ENCODE assay signal across 13 mouse cellular contexts in genomic region chr19:44834218-44835041, GRCm38 (mm10).
A peak's percentile ranks its signal among the peaks of the same experiment; 100 is the strongest.
DNase-seq lines count a peak whose midpoint lies in the region; ATAC-seq and TF ChIP-seq lines count a peak whose summit lies in the region.
"Had no signal": no experiment of that assay in that cellular context is flagged by ENCODE, and none has a peak within 500 bp of the region (broad histone marks: within the 10 kb centered on the region; RNA-seq: fewer than 3 reads in every experiment).

No protein-coding gene starts in this region.

- TF ChIP-seq CTCF in E14TG2a.4 (conservative IDR thresholded peaks at IDR 0.05; ENCODE audit: low read length): no peak

- H3K4me3 ChIP-seq in E14TG2a.4 (replicated peaks; ENCODE audit: low read length): peak overlapping the region; percentile 83
- no peak overlapping the region for H3K4me3 ChIP-seq in hindbrain, embryonic 12.5 days
- H3K4me3 ChIP-seq in limb, embryonic 10.5 days: no peak overlapping the region
- H3K4me3 ChIP-seq: megakaryocyte, embryonic 14.5 days had no signal

- peaks cover 41% of the 10 kb centered on the region for H3K4me1 ChIP-seq in E14TG2a.4 (replicated peaks; ENCODE audit: low read depth, low read length)
- H3K4me1 ChIP-seq in hindbrain, embryonic 12.5 days: peaks cover 36% of the 10 kb centered on the region
- H3K4me1 ChIP-seq in limb, embryonic 10.5 days: peaks cover 36% of the 10 kb centered on the region

- H3K9me3 ChIP-seq in E14TG2a.4 (ENCODE audit: low read length): no peaks in the 10 kb centered on the region
- no peaks in the 10 kb centered on the region for H3K9me3 ChIP-seq in hindbrain, embryonic 12.5 days (replicated peaks)
- no peaks in the 10 kb centered on the region for H3K9me3 ChIP-seq in limb, embryonic 10.5 days (replicated peaks)
- H3K9me3 ChIP-seq: heart, embryonic 10.5 days; lung, embryonic 15.5 days had no signal

- no peak overlapping the region for H3K9ac ChIP-seq in hindbrain, embryonic 12.5 days
- H3K9ac ChIP-seq: lung, embryonic 15.5 days had no signal

- DNase-seq in kidney, adult 9 months: peak; percentile 40
- peak; percentile 35 for DNase-seq in limb, embryonic 10.5 days (ENCODE audit: low spot score)
- DNase-seq in embryo, embryonic 10.5 days (ENCODE audit: low spot score): no peak
- no peak for DNase-seq in cerebellum, postnatal 14 days
- DNase-seq in MN1 (ENCODE audit: low spot score): no peak
- DNase-seq: gastrocnemius, postnatal 25 days; heart, postnatal 36 days had no signal

- H3K27ac ChIP-seq in hindbrain, embryonic 12.5 days: peak overlapping the region; percentile 62
- H3K27ac ChIP-seq in limb, embryonic 10.5 days: no peak overlapping the region
- H3K27ac ChIP-seq: heart, embryonic 10.5 days; lung, embryonic 15.5 days had no signal

- H3K36me3 ChIP-seq in E14TG2a.4 (ENCODE audit: insufficient read depth, low read length): no peaks in the 10 kb centered on the region
- no peaks in the 10 kb centered on the region for H3K36me3 ChIP-seq in hindbrain, embryonic 12.5 days
- H3K36me3 ChIP-seq in limb, embryonic 10.5 days: no peaks in the 10 kb centered on the region
- H3K36me3 ChIP-seq: heart, embryonic 10.5 days; lung, embryonic 15.5 days had no signal

- WGBS in hindbrain, embryonic 12.5 days: 11% methylated on average over 11 of the region's 11 CpGs
- WGBS in limb, embryonic 10.5 days: 6% methylated on average over 11 of the region's 11 CpGs

- peaks cover 88% of the 10 kb centered on the region for H3K27me3 ChIP-seq in E14TG2a.4 (ENCODE audit: insufficient read depth, low read length)
- H3K27me3 ChIP-seq in hindbrain, embryonic 12.5 days: peaks cover 86% of the 10 kb centered on the region
- H3K27me3 ChIP-seq in limb, embryonic 10.5 days (ENCODE audit: low read depth, poor library complexity, severe bottlenecking): peaks cover 99% of the 10 kb centered on the region

- no peak overlapping the region for H3K4me2 ChIP-seq in hindbrain, embryonic 12.5 days (replicated peaks)

- ATAC-seq in hindbrain, embryonic 12.5 days (ENCODE audit: low FRiP score): peak; percentile 26
- ATAC-seq: activated CD4-positive, CD25-positive, alpha-beta regulatory T cell, adult 4 months had no signal

Comparison
In these comparisons a context has a peak if more than half of its experiments do, and no peak if none do; other contexts are left out.
1. DNase-seq: peak in kidney, adult 9 months (single experiment) and limb, embryonic 10.5 days (single experiment); none in embryo, embryonic 10.5 days (single experiment), cerebellum, postnatal 14 days (0 of 2) and MN1 (single experiment).